Mouse (Mus musculus): ENCODE measurements at regions not wholly inside any gene's neighbourhood (a gene's known extent, or its start where the extent isn't known, plus 50 kb on each side); places are given as distances from the start of the nearest gene placed in this dataset.

- ATAC-seq (replicated peaks; ENCODE audit: low FRiP score, poor library complexity, severe bottlenecking), result no peak
Observed at GRCm38 (mm10) chr5:46103350-46103749, 245.9 kb upstream of the Lcorl start.

- no peak for ATAC-seq (replicated peaks; ENCODE audit: low FRiP score, poor library complexity, severe bottlenecking)
Observed at GRCm38 (mm10) chr5:46092549-46092948, 235.1 kb upstream of the Lcorl start.

- no peak for ATAC-seq (replicated peaks; ENCODE audit: low FRiP score, poor library complexity, severe bottlenecking)
Observed at GRCm38 (mm10) chr5:46086885-46087284, 229.5 kb upstream of the Lcorl start.

GRCm38 (mm10) chr5:46083293-46083692 lies 225.9 kb upstream of the Lcorl start:
- ATAC-seq (replicated peaks; ENCODE audit: low FRiP score, poor library complexity, severe bottlenecking), result no peak

- ATAC-seq (replicated peaks; ENCODE audit: low FRiP score, poor library complexity, severe bottlenecking), result no peak
Observed at GRCm38 (mm10) chr5:46073744-46074143, 216.3 kb upstream of the Lcorl start.

- no peak for ATAC-seq (replicated peaks; ENCODE audit: low FRiP score, poor library complexity, severe bottlenecking)
Observed at GRCm38 (mm10) chr5:46073136-46073535, 215.7 kb upstream of the Lcorl start.

GRCm38 (mm10) chr5:46059910-46060309 lies 202.5 kb upstream of the Lcorl start:
- no peak for ATAC-seq (replicated peaks; ENCODE audit: low FRiP score, poor library complexity, severe bottlenecking)

GRCm38 (mm10) chr5:46054850-46055249 lies 197.4 kb upstream of the Lcorl start:
- no peak for ATAC-seq (replicated peaks; ENCODE audit: low FRiP score, poor library complexity, severe bottlenecking)

GRCm38 (mm10) chr5:46042684-46043348 lies 185.4 kb upstream of the Lcorl start:
- no peak for ATAC-seq (replicated peaks; ENCODE audit: low FRiP score, poor library complexity, severe bottlenecking)

- no peak for ATAC-seq (replicated peaks; ENCODE audit: low FRiP score, poor library complexity, severe bottlenecking)
Observed at GRCm38 (mm10) chr5:46033008-46033676, 175.7 kb upstream of the Lcorl start.

- no peak for ATAC-seq (replicated peaks; ENCODE audit: low FRiP score, poor library complexity, severe bottlenecking)
Observed at GRCm38 (mm10) chr5:46032206-46032605, 174.8 kb upstream of the Lcorl start.

GRCm38 (mm10) chr5:46024138-46024537 lies 166.7 kb upstream of the Lcorl start:
- ATAC-seq (replicated peaks; ENCODE audit: low FRiP score, poor library complexity, severe bottlenecking), result no peak

GRCm38 (mm10) chr5:46023456-46023855 lies 166.0 kb upstream of the Lcorl start:
- no peak for ATAC-seq (replicated peaks; ENCODE audit: low FRiP score, poor library complexity, severe bottlenecking)

- no peak for ATAC-seq (replicated peaks; ENCODE audit: low FRiP score, poor library complexity, severe bottlenecking)
Observed at GRCm38 (mm10) chr5:46022047-46022422, 164.6 kb upstream of the Lcorl start.

- no peak for ATAC-seq (replicated peaks; ENCODE audit: low FRiP score, poor library complexity, severe bottlenecking)
Observed at GRCm38 (mm10) chr5:46021398-46022046, 164.1 kb upstream of the Lcorl start.

GRCm38 (mm10) chr5:46020175-46020574 lies 162.8 kb upstream of the Lcorl start:
- ATAC-seq (replicated peaks; ENCODE audit: low FRiP score, poor library complexity, severe bottlenecking), result no peak

GRCm38 (mm10) chr5:46007446-46007845 lies 150.0 kb upstream of the Lcorl start:
- no peak for ATAC-seq (replicated peaks; ENCODE audit: low FRiP score, poor library complexity, severe bottlenecking)

GRCm38 (mm10) chr5:46006691-46007090 lies 149.3 kb upstream of the Lcorl start:
- ATAC-seq (replicated peaks; ENCODE audit: low FRiP score, poor library complexity, severe bottlenecking), result no peak

- no peak for ATAC-seq (replicated peaks; ENCODE audit: low FRiP score, poor library complexity, severe bottlenecking)
Observed at GRCm38 (mm10) chr5:46006228-46006627, 148.8 kb upstream of the Lcorl start.

- ATAC-seq (replicated peaks; ENCODE audit: low FRiP score, poor library complexity, severe bottlenecking), result no peak
Observed at GRCm38 (mm10) chr5:46005631-46006030, 148.2 kb upstream of the Lcorl start.

GRCm38 (mm10) chr5:46002011-46002410 lies 144.6 kb upstream of the Lcorl start:
- ATAC-seq (replicated peaks; ENCODE audit: low FRiP score, poor library complexity, severe bottlenecking), result no peak
